Mouse (Mus musculus) embryonic facial prominence, embryonic 15.5 days (tissue): ENCODE data around the gene Ctnnal1. TPM values are rescaled to one million over a fixed set of nuclear protein-coding genes. Genes with fewer than 3 reads are reported as not detected.

Experiments used
- ATAC-seq: fragments of 200-750 bp; cut with Nextera tagmentation; 2 replicates; pipeline ENCODE4 v1.8.0; 2017; ENCODE audit warnings: low read depth, moderate TSS enrichment; ENCODE audit not compliant: insufficient number of reproducible peaks, low FRiP score, low TSS enrichment
- H3K27ac ChIP-seq: fragments of 300-500 bp; sonication (generic); replicated peaks from 2 replicates; pipeline ENCODE4 v1.5.1; 2015; ENCODE audit warnings: mild to moderate bottlenecking, inconsistent platforms
- H3K27me3 ChIP-seq: fragments of 300-500 bp; sonication (generic); 2 replicates; pipeline ENCODE4 v1.6.1; 2015; ENCODE audit warnings: inconsistent platforms
- H3K36me3 ChIP-seq: fragments of 300-500 bp; sonication (generic); 2 replicates; pipeline ENCODE4 v1.6.1; 2015; ENCODE audit warnings: mild to moderate bottlenecking, inconsistent platforms
- H3K4me1 ChIP-seq: fragments of 300-500 bp; sonication (generic); 2 replicates; pipeline ENCODE4 v1.6.1; 2015; ENCODE audit warnings: inconsistent platforms
- H3K4me2 ChIP-seq: fragments of 300-500 bp; sonication (generic); replicated peaks from 2 replicates; pipeline ENCODE4 v1.6.1; 2015; ENCODE audit warnings: mild to moderate bottlenecking, inconsistent platforms
- H3K4me3 ChIP-seq: fragments of 300-500 bp; sonication (generic); replicated peaks from 2 replicates; pipeline ENCODE4 v1.5.1; 2015; ENCODE audit warnings: mild to moderate bottlenecking, inconsistent platforms
- H3K9ac ChIP-seq: fragments of 300-500 bp; sonication (generic); 2 replicates; pipeline ENCODE4 v1.6.1; 2015; ENCODE audit warnings: inconsistent platforms
- H3K9me3 ChIP-seq: fragments of 300-500 bp; sonication (generic); replicated peaks from 2 replicates; pipeline ENCODE4 v1.6.1; 2016; ENCODE audit warnings: inconsistent platforms
- WGBS: fragments of 180-500 bp; shearing (Covaris S2); methylation state at CpG from one replicate; pipeline ENCODE4 v1.1.7; 2015; 5-methylcytosine and 5-hydroxymethylcytosine counted together
- polyA plus RNA-seq: library from polyadenylated mRNA; unstranded; fragments of >200 nt; fragmentation: Nextera tagmentation; extraction: Ambion mirVana; gene quantifications from 2 replicates; pipeline ENCODE4 v1.2.1, GENCODE M21; 2015

Gene Ctnnal1
- 22.8 and 25.5 TPM in 2 replicates for polyA plus RNA-seq

- H3K27ac ChIP-seq, result peak within 1 kb of the TSS; percentile 90
- WGBS, result under 1% methylated on average over 45 of the region's 45 CpGs
- peak within 1 kb of the TSS; percentile 97 for H3K4me2 ChIP-seq
- peak within 1 kb of the TSS; percentile 80 for H3K4me3 ChIP-seq
- ATAC-seq, result peak; percentile 96
- H3K9me3 ChIP-seq, result no peaks in the 10 kb centered on the region
- H3K4me1 ChIP-seq, result peaks cover 17% of the 10 kb centered on the region
- H3K36me3 ChIP-seq, result no peaks in the 10 kb centered on the region
- H3K9ac ChIP-seq, result peak within 1 kb of the TSS; percentile 74
- no peaks in the 10 kb centered on the region for H3K27me3 ChIP-seq
Measured at GRCm38 (mm10) chr4:56865003-56865511, at the start of gene Ctnnal1. Ctnnal1 (minus strand) TSS chr4:56865188.

DNA sequence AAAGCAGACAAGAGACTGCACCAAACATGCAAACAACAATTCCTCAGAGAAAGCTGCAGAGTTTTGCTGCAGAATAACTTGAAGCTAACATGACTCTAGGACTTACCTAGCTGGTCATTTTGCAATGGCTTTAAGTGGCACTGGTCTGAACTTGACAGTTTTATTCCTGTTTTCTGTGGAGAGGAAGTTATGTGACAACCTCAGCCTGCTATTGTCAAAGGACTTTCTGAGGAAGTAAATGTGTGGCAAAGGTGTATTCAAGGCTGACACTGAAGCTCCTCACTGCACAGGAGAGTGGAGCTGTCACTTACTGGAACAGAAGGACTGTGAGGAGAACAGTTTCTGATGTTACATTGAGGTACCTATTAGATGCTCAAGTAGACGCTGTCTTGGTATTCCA is 49.8 kb upstream of the Ctnnal1 start:
- Histone ChIP-seq H3K36me3 (peaks cover 54% of the 10 kb centered on the region), H3K9me3 (no peaks in the 10 kb centered on the region), H3K4me3 (no peak overlapping the region), H3K4me2 (no peak overlapping the region), H3K27ac (no peak overlapping the region), H3K27me3 (no peaks in the 10 kb centered on the region), H3K4me1 (0 out of 2 replicates have a peak, but pooled peaks cover 3% of the 10 kb centered on the region), H3K9ac (no peak overlapping the region)
- ATAC-seq, result no peak
- WGBS, result 86% methylated on average over 1 of the region's 1 CpGs

- no peaks in the 10 kb centered on the region for H3K27me3 ChIP-seq
- no peak overlapping the region for H3K9ac ChIP-seq
- H3K4me2 ChIP-seq, result no peak overlapping the region
- H3K9me3 ChIP-seq, result no peaks in the 10 kb centered on the region
- H3K4me3 ChIP-seq, result no peak overlapping the region
- H3K4me1 ChIP-seq, result 0 out of 2 replicates have a peak, but pooled peaks cover 3% of the 10 kb centered on the region
- no peak for ATAC-seq
- 84% methylated on average over 6 of the region's 6 CpGs for whole genome bisulfite sequencing
- H3K36me3 ChIP-seq, result peaks cover 58% of the 10 kb centered on the region
- H3K27ac ChIP-seq, result peak overlapping the region; percentile 28; the same call in 1 of the 2 replicates
Measured at GRCm38 (mm10) chr4:56914338-56914737, 49.4 kb upstream of the Ctnnal1 start.

DNA sequence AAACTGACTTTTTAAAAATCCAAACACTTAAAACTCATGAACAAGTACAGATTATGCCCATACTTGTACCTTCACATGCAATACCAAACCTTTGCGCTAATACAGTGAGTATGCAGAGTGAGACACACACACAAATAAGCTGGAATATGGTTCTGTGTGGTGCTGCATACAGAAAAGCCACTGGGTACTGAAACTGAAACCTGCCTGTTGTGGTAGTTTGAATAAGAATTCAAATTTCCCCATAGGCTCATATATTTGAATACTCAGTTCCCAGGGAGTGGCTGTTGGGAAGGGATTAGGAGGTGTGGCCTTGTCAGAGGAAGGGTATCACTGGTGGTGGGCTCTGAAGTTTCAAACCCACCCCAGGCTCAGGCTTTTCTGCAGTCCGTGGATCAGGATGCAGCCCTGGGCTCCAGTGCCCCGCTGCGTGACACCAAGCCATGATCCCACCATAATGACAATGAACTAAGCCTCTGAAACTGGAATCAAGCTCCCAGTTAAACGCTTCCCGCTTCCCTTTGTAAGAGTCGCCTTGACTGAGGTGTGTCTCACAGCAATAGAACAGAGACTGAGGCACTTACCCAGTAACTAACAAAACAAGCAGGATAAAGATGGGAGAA is 47.5 kb upstream of the Ctnnal1 start:
- WGBS, result 88% methylated on average over 7 of the region's 7 CpGs
- no peaks in the 10 kb centered on the region for H3K27me3 ChIP-seq
- peaks cover 70% of the 10 kb centered on the region for H3K36me3 ChIP-seq
- H3K4me1 ChIP-seq, result 0 out of 2 replicates have a peak, but pooled peaks cover 3% of the 10 kb centered on the region
- no peak overlapping the region for H3K27ac ChIP-seq
- no peak overlapping the region for H3K4me3 ChIP-seq
- H3K4me2 ChIP-seq, result no peak overlapping the region
- no peak overlapping the region for H3K9ac ChIP-seq
- H3K9me3 ChIP-seq, result no peaks in the 10 kb centered on the region
- ATAC-seq, result no peak

GRCm38 (mm10) chr4:56909568-56909967 is 44.6 kb upstream of the Ctnnal1 start:
- WGBS, result 58% methylated on average over 3 of the region's 3 CpGs
- no peak overlapping the region for H3K4me2 ChIP-seq
- ATAC-seq, result no peak

GRCm38 (mm10) chr4:56907671-56908070 is 42.7 kb upstream of the Ctnnal1 start:
- peaks cover 75% of the 10 kb centered on the region for H3K36me3 ChIP-seq
- no peak overlapping the region for H3K4me3 ChIP-seq
- H3K4me1 ChIP-seq, result no peaks in the 10 kb centered on the region
- 86% methylated on average over 5 of the region's 5 CpGs for WGBS
- H3K9me3 ChIP-seq, result no peaks in the 10 kb centered on the region
- H3K27me3 ChIP-seq, result no peaks in the 10 kb centered on the region
- ATAC-seq, result no peak
- H3K4me2 ChIP-seq, result no peak overlapping the region
- H3K9ac ChIP-seq, result no peak overlapping the region
- no peak overlapping the region for H3K27ac ChIP-seq

More at GRCm38 (mm10) chr4:56909568-56909967, 44.6 kb upstream of the Ctnnal1 start:
- H3K9ac ChIP-seq, result no peak overlapping the region
- no peak overlapping the region for H3K4me3 ChIP-seq
- no peaks in the 10 kb centered on the region for H3K27me3 ChIP-seq
- no peaks in the 10 kb centered on the region for H3K9me3 ChIP-seq
- no peak overlapping the region for H3K27ac ChIP-seq
- peaks cover 65% of the 10 kb centered on the region for H3K36me3 ChIP-seq
- 0 out of 2 replicates have a peak, but pooled peaks cover 3% of the 10 kb centered on the region for H3K4me1 ChIP-seq

DNA sequence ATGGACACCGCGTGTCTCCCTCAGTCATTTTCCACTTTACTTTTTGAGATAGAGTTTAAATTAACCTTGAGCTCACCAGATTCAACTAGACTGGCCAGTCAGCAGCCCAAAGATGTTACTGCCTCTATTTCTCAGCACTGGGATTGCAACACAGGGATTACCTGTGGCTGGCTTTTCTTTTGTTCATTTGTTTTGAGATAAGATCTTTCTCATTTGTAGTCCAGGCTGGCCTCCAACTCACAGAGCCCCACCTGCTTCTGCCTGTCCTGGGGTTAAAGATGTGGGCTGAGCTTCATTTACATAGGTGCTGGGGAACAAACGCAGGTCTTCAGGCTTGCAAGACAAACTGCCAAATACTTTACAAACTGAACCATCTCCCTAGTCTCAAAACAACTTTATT is 41.9 kb upstream of the Ctnnal1 start:
- Histone ChIP-seq H3K36me3 (peaks cover 80% of the 10 kb centered on the region), H3K9ac (no peak overlapping the region), H3K27ac (no peak overlapping the region), H3K4me2 (no peak overlapping the region), H3K27me3 (no peaks in the 10 kb centered on the region), H3K9me3 (no peaks in the 10 kb centered on the region), H3K4me3 (no peak overlapping the region), H3K4me1 (no peaks in the 10 kb centered on the region)
- no peak for ATAC-seq
- WGBS, result 91% methylated on average over 3 of the region's 3 CpGs

DNA sequence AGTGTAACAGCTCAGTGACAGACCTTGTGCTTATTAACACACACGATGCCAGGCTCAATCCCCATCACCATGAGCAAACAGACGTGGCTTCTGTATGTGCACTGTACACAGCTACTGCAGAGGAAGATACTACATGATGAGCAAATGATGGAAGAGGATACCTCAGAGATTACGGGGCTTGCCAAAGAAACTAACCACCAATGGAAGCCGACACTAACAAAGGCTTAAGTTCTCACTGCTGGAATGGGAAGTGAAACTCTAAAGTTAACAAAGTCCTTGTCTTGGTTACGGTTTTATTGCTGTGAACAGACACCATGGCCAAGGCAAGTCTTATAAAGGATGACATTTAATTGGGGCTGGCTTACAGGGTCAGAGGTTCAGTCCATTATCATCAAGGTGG is 40.5 kb upstream of the Ctnnal1 start:
- H3K36me3 ChIP-seq, result peaks cover 69% of the 10 kb centered on the region
- H3K9ac ChIP-seq, result no peak overlapping the region
- no peak overlapping the region for H3K27ac ChIP-seq
- 88% methylated on average over 5 of the region's 5 CpGs for WGBS
- no peak overlapping the region for H3K4me2 ChIP-seq
- H3K27me3 ChIP-seq, result no peaks in the 10 kb centered on the region
- no peak for ATAC-seq
- H3K9me3 ChIP-seq, result no peaks in the 10 kb centered on the region
- H3K4me3 ChIP-seq, result no peak overlapping the region
- H3K4me1 ChIP-seq, result no peaks in the 10 kb centered on the region

- no peaks in the 10 kb centered on the region for H3K9me3 ChIP-seq
- no peak overlapping the region for H3K4me2 ChIP-seq
- ATAC-seq, result no peak
- no peak overlapping the region for H3K4me3 ChIP-seq
- H3K36me3 ChIP-seq, result peaks cover 69% of the 10 kb centered on the region
- H3K4me1 ChIP-seq, result no peaks in the 10 kb centered on the region
- no peaks in the 10 kb centered on the region for H3K27me3 ChIP-seq
- no peak overlapping the region for H3K27ac ChIP-seq
- H3K9ac ChIP-seq, result no peak overlapping the region
- 96% methylated on average over 2 of the region's 2 CpGs for WGBS
Measured at GRCm38 (mm10) chr4:56901671-56902070, 36.7 kb upstream of the Ctnnal1 start.

GRCm38 (mm10) chr4:56899216-56899615 is 34.2 kb upstream of the Ctnnal1 start:
- H3K36me3 ChIP-seq, result peaks cover 60% of the 10 kb centered on the region
- WGBS, result 88% methylated on average over 8 of the region's 8 CpGs
- no peak for ATAC-seq

DNA sequence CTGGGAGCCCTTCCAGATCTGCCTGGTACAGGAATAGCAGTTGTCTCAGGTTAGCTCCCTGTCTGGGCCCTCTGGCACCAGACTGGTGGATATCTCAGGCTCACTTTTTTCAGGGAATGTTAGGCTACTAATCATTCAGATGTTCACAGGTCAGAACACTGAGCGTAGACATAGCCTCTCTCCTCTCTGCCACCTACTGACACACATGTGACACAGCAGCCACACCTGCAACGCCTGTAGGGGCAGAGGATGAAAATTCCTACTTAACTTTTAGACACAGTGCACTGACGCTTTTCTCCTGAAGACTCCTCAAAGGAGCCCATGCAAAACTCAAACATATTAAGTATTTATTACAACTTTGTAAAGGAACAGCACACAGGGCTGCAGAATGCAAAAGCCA is 32.5 kb upstream of the Ctnnal1 start:
- H3K27me3 ChIP-seq, result no peaks in the 10 kb centered on the region
- no peak overlapping the region for H3K27ac ChIP-seq
- ATAC-seq, result no peak
- H3K4me1 ChIP-seq, result no peaks in the 10 kb centered on the region
- no peak overlapping the region for H3K4me3 ChIP-seq
- WGBS, result 82% methylated on average over 3 of the region's 3 CpGs
- no peak overlapping the region for H3K9ac ChIP-seq
- H3K9me3 ChIP-seq, result no peaks in the 10 kb centered on the region
- no peak overlapping the region for H3K4me2 ChIP-seq
- peaks cover 47% of the 10 kb centered on the region for H3K36me3 ChIP-seq

More at GRCm38 (mm10) chr4:56899216-56899615, 34.2 kb upstream of the Ctnnal1 start:
- H3K27me3 ChIP-seq, result no peaks in the 10 kb centered on the region
- no peaks in the 10 kb centered on the region for H3K4me1 ChIP-seq
- H3K9ac ChIP-seq, result no peak overlapping the region
- no peak overlapping the region for H3K27ac ChIP-seq
- no peak overlapping the region for H3K4me2 ChIP-seq
- H3K4me3 ChIP-seq, result no peak overlapping the region
- H3K9me3 ChIP-seq, result no peaks in the 10 kb centered on the region

- no peak overlapping the region for H3K9ac ChIP-seq
- no peak overlapping the region for H3K4me3 ChIP-seq
- WGBS, result 94% methylated on average over 3 of the region's 3 CpGs
- H3K4me1 ChIP-seq, result no peaks in the 10 kb centered on the region
- no peak overlapping the region for H3K4me2 ChIP-seq
- no peak for ATAC-seq
- H3K9me3 ChIP-seq, result no peaks in the 10 kb centered on the region
- H3K27me3 ChIP-seq, result no peaks in the 10 kb centered on the region
- H3K27ac ChIP-seq, result no peak overlapping the region
- peaks cover 49% of the 10 kb centered on the region for H3K36me3 ChIP-seq
Measured at GRCm38 (mm10) chr4:56894196-56894595, 29.2 kb upstream of the Ctnnal1 start.
